Mouse (Mus musculus): ENCODE data around the gene Dennd1a.

The Dennd1a gene

GRCm38 (mm10) chr2:38221461-38221860 is 65.7 kb downstream of the Dennd1a start:
- DNase-seq = no peak

DNA sequence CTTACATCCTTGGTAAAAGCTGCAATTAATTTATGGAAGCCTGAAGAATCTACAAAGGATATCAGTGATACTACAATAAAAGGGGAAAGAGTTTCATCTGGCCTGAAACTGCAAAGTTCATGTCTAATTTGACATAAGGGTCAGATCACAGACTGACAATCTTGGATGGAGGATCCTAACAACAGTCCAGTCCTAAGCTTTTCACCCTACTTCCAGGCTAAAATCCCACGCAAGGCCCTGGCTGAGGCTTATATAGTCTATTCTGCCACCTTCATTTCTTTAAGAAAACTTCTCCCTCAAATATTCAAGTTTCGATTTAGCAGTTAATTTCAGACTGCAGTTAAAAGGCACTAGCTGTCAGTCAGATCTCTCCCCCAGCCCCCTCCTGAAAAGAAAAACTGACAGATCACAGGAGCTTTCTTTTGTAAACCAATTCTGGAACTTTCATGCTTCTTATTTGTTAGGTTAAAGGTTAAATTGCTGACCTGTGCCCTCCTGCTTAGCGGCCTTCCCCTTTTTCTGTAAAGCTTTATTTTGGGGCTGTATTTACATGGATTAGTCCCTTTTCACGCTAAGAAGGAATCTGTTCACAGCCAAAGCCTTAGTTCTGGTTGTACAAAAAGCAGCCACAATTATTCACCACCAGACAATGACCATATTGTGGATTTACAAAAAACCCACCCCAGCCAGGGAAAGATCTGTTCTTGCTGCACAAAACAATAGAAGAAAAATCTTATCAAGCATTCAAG is 66.3 kb downstream of the Dennd1a start:
- DNase-seq = no peak

DNA sequence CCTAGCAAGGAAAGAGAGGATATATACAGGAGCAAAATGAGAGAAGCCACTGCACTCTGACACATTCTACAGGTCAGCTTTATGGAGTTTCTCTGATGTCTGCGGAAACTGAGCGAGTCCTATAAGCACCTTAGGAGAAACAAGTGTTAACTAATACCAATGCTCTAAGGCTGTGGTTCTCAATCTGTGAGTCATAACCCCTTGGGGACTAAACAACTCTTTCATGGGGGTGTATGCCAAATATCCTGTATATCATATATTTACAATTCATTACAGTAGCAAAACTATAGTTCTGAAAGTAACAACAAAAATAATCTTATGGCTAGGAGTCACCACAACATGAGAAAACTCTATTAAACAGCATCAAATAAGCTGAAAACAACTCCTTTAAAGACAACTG is 67.5 kb downstream of the Dennd1a start:
- no peak for DNase-seq

- DNase-seq = no peak
These were observed 74.1 kb downstream of the Dennd1a start for GRCm38 (mm10) chr2:38213041-38213440.

- no peak for DNase-seq
These were observed 75.8 kb downstream of the Dennd1a start for GRCm38 (mm10) chr2:38211426-38211825.

DNA sequence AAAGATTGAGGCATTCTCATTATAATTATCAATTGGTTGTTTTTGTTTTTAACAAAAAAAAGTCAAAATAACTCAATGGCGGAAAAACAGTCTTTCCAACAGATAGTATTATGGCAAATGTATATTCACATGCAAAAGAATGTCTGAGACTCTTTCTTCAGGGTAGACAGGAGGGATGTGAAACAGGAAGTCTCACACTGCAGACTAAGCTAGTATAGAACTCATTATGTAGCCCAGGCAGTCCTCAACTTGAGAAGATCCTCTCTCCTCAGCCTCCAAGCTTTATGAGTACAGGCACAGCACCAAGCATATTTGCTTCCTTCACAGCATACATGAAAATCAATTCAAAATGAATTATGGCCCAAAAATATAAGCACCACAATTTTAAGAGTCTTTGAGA is 79.4 kb downstream of the Dennd1a start:
- DNase-seq = no peak

DNA sequence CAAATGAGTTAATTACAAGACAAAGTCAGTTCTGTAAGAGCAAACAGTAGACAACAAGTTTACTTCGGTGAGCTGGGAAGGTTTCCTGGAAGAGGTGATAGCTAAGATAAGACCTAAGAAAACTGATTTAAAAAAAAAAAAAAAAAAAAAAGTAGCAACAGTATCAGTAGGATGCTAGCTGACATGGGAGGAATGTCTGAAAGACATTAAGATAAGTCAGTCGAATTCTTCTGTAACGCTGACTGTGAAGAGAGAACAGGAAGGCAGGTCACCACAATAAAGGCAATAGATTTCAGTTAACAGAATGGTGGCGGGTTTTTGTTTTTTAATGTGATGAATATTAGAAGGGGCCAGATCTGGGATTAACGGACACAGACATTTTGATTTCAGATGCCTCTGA is 81.9 kb downstream of the Dennd1a start:
- DNase-seq = no peak

GRCm38 (mm10) chr2:38204696-38205095 is 82.5 kb downstream of the Dennd1a start:
- no peak for DNase-seq

DNA sequence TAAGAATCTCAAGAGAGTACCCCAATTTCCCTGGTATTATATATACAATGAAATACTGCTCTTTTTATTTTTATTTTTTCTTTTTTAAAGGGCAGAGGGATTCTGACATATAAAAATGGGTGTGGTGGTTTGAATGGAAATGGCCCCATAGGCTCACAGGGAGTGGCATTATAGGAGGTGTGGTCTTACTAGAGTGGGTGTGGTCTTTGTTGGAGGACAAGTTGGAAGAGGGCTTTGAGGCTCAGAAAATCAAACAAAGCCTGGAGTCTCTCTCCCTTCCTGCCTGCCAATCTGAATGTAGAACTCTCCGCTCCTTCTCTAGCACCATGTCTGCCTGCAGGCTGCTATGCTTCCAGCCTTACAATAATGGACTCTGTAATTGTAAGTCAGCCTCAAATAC is 89.1 kb downstream of the Dennd1a start:
- DNase-seq = no peak

GRCm38 (mm10) chr2:38196199-38197060 is 90.8 kb downstream of the Dennd1a start:
- DNase-seq = no peak

DNA sequence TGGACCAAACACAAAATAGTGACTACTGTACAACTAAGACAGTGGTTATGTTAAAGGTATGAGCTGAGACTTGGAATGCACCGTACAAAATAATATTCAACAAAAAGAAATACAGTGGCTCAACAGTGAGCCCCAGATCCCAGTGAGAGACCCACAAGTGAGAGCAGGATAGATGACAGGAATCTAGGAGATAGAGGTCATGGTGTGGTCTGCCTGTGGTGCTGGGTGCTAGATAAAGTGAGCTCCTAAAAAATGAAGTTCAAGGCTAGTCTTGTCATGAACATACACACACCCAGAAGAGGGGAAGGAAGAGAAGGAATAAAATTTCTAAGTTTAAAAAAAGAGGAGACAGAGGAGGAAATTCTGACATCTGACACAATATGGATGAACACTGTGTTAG is 95.2 kb downstream of the Dennd1a start:
- DNase-seq = no peak

GRCm38 (mm10) chr2:38191601-38192000 is 95.6 kb downstream of the Dennd1a start:
- DNase-seq = no peak

DNA sequence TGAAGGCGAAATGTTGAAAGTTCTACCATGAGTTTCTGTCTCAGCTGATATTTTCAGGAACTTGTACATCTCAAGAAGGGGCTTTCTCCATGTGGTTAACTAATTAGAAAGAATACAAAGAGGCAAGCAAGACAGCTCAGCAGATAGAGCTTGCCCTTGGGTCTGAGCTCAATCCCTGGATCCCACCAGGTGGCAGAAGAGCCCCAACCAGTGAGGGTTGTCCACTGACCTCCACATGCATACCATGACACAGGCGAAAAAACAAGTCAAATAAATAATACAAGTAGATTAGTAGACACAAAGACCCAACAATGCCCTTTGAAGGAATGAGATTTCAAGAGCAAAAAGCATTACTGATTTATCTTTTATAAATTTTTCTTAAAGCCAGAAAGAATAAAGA is 100.8 kb downstream of the Dennd1a start:
- no peak for DNase-seq

DNA sequence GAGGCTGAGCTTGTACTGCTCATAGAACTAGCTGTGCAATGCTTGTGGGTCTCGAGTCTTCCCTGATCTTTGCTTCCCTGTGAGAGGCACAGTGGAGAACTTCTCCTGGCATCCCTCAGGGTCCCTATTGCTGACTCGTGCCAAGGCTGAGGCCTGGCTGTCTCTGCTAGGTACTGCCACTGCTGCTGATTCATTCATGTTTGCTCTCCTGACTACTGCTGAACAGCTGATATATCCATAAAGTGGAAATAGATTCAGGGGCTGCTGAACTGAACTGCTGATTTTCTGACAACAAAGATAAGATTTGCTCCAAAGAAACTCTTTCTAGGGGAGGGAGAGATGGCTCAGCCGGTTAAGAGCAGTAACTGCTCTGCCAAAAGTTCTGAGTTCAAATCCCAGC is 102.2 kb downstream of the Dennd1a start:
- no peak for DNase-seq

GRCm38 (mm10) chr2:38183881-38184280 is 103.3 kb downstream of the Dennd1a start:
- no peak for DNase-seq

DNA sequence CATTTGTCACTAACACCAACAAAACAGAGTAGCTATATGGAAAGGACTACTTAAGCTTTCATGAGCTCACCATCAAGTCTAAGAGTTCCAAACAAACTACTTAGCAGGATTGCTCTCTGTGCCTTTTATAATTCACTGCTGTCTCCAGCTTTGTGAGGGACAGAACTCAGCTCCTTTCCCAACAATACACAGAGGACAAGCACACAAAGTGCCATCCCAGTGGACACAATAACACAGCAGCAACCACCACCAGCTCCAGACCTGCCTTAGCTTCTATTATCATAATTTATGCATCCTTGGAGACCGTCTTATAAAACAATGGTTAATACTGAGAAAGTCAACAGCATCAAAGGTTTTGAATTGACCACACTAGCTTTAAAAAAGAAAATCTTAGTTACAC is 104.9 kb downstream of the Dennd1a start:
- no peak for DNase-seq

DNA sequence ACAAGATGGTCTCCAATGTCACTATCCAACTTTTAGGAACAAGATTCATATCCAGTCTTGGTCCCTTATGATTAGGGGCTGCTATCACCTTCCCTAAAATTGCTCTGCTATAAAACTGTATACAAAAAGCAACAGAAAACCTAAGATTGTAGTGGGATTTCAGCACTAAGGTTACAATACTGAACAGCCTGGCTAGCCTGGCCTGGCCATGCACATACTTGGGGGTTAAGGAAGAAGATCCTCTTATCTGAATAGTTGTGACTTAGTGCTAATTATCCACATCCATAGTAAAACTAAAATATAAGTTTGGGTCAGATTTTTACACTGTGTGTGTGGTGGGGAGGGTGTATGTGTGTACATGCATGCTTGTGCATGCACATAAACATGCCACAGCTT is 109.6 kb downstream of the Dennd1a start:
- DNase-seq = no peak

DNA sequence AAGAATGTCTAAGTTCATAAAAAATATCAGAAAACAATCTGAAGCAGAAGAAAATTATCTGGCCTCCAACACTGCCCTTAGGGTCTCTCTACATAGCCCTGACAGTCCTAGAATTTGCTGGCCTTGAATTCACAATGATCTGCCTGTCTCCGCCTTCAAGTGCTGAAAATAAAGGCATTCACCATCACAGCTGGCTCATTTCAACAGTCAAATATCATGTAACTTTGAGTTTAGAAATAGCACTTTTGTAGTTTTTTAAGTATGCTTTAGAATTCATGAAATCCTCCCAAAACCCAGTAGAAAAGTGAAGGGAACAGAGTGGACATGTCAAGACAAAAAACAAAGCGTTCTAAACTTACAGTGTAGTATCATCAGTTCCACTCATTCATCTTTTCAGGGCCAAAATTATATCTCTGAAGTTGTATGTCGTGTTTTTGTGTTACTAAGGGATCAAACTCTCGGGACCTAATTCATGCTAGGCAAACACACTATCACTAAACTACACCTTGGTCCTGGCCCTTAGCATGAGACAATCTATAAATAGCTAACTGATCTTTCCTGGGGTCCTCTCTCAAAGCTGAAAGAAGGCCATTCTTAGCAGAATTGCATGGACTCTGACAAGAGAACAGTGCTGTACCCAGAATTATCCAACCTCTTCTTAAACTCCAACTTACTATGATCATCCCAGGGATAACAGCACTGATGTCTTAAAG is 110.2 kb downstream of the Dennd1a start:
- no peak for DNase-seq

GRCm38 (mm10) chr2:38175276-38175675 is 111.9 kb downstream of the Dennd1a start:
- DNase-seq = no peak

- DNase-seq = no peak
These were observed 118.6 kb downstream of the Dennd1a start for GRCm38 (mm10) chr2:38168606-38169005.

- no peak for DNase-seq
These were observed 121.2 kb downstream of the Dennd1a start for GRCm38 (mm10) chr2:38165966-38166365.

GRCm38 (mm10) chr2:38164326-38165035 is 122.7 kb downstream of the Dennd1a start:
- DNase-seq = no peak

GRCm38 (mm10) chr2:38162486-38162885 is 124.7 kb downstream of the Dennd1a start:
- DNase-seq = no peak
